Mouse (Mus musculus) heart, embryonic 12.5 days (tissue): ENCODE measurements around the gene Klhl12. TPM values are rescaled to one million over a fixed set of nuclear protein-coding genes. Genes with fewer than 3 reads are reported as not detected.

Source experiments
- ATAC-seq: fragments of 200-750 bp; cut with Nextera tagmentation; 2 replicates; pipeline ENCODE4 v1.8.0; 2017; ENCODE audit warnings: moderate TSS enrichment, moderate library complexity; ENCODE audit not compliant: insufficient number of reproducible peaks, low FRiP score
- H3K27ac ChIP-seq: fragments of 300-500 bp; sonication (generic); 2 replicates; pipeline ENCODE4 v1.5.1; 2016; ENCODE audit warnings: mild to moderate bottlenecking, moderate library complexity; ENCODE audit not compliant: poor library complexity, severe bottlenecking
- H3K27me3 ChIP-seq: fragments of 300-500 bp; sonication (generic); replicated peaks from 2 replicates; pipeline ENCODE4 v1.6.1; 2016; ENCODE audit warnings: mild to moderate bottlenecking, moderate library complexity
- H3K36me3 ChIP-seq: fragments of 300-500 bp; sonication (generic); 2 replicates; pipeline ENCODE4 v1.6.1; 2016; ENCODE audit warnings: mild to moderate bottlenecking, moderate library complexity
- H3K4me1 ChIP-seq: fragments of 300-500 bp; sonication (generic); replicated peaks from 2 replicates; pipeline ENCODE4 v1.6.1; 2016; ENCODE audit warnings: mild to moderate bottlenecking
- H3K4me2 ChIP-seq: fragments of 300-500 bp; sonication (generic); 2 replicates; pipeline ENCODE4 v1.6.1; 2016; ENCODE audit warnings: mild to moderate bottlenecking, moderate library complexity
- H3K4me3 ChIP-seq: fragments of 300-500 bp; sonication (generic); 2 replicates; pipeline ENCODE4 v1.5.1; 2016; ENCODE audit warnings: mild to moderate bottlenecking
- H3K9ac ChIP-seq: fragments of 300-500 bp; sonication (generic); 2 replicates; pipeline ENCODE4 v1.6.1; 2016; ENCODE audit warnings: mild to moderate bottlenecking, moderate library complexity
- H3K9me3 ChIP-seq: fragments of 300-500 bp; sonication (generic); replicated peaks from 2 replicates; pipeline ENCODE4 v1.6.1; 2016; ENCODE audit warnings: mild to moderate bottlenecking, moderate library complexity
- WGBS: fragments of 180-500 bp; shearing (Covaris S2); methylation state at CpG from one replicate; pipeline ENCODE4 v1.1.7; 2016; 5-methylcytosine and 5-hydroxymethylcytosine counted together
- polyA plus RNA-seq: library from polyadenylated mRNA; unstranded; fragments of >200 nt; fragmentation: Nextera tagmentation; extraction: Ambion mirVana; gene quantifications from 2 replicates; pipeline ENCODE4 v1.2.1, GENCODE M21; 2016

Klhl12 gene
- 18.8 and 20.4 TPM in 2 replicates for polyA plus RNA-seq

DNA sequence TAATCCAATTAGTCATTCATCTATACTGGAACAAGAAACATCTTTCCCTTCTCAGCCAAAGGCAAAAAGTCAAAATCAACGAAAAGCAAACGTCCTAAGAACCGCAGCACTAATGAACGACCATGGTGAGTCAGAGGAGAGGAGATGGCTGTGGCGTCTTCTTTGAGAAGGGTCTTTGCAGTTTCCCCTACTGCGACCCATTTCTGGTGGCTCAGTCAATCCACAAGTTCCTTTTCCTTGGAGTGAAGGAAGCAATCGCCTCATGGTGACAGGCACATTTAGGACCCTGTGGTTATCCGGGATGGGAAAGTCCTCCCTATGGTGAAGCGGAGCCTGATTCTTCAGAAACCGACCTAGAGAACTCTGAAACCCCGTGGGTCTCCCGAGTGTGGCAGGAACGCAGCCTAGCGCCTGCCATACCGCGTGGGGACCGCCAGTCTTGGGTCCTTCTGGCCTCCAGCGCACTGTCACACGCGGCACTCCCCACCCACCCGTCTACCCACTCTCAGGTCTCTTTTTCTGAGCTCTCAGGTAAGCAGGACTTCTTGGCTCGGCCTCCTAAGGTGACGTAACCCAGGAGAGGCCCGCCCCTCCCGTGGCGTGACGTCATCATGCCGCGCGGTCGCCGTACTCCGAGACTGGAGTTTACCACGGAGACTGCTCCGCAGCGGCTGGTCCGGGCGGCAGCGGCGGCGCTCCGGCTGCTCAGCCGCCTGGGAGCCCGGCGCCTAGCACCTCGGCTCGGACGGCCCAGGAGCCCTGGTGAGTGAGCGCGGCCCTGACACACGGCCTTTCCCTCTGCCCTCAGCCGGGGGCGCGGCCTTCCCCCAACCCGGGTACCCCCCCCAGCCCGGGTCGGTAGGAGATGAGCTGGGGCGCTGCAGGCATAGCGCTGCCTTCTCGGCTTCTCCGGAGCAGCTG lies at the start of gene Klhl12:
Gene Klhl12 (plus strand): TSS at position 628 of the 921 bp plus-strand sequence.
- Histone ChIP-seq H3K9ac (peak within 1 kb of the TSS; percentile 79), H3K4me2 (peak within 1 kb of the TSS; percentile 82), H3K36me3 (peaks cover 16% of the 10 kb centered on the region), H3K27me3 (no peaks in the 10 kb centered on the region), H3K4me1 (peaks cover 4% of the 10 kb centered on the region), H3K27ac (peak within 1 kb of the TSS; percentile 65), H3K9me3 (no peaks in the 10 kb centered on the region), H3K4me3 (peak within 1 kb of the TSS; percentile 72)
- under 1% methylated on average over 61 of the region's 61 CpGs for WGBS
- ATAC-seq: peak; percentile 97

DNA sequence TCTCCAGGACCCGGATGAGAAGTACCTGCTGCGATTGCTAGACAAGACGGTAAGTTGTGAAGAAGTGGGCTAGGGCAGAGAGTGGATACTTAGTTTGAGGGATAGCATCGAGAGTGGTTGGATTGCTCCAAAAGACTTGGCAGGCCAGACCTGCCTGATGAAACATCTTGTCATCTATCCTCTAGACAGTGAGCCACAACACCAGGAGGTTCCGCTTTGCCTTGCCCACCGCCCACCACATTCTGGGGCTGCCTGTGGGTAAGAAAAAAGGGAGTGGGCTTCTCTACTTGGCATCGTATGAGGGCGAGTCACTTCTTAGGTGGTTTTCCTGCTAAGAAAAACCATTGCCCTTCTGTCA lies 48.9 kb upstream of the Klhl12 start:
- ATAC-seq: peak; percentile 15; the same call in 1 of the 2 replicates
- peaks cover 7% of the 10 kb centered on the region for H3K4me1 ChIP-seq
- H3K27me3 ChIP-seq: no peaks in the 10 kb centered on the region
- 28% methylated on average over 8 of the region's 8 CpGs for WGBS
- H3K4me2 ChIP-seq: peak overlapping the region; percentile 88
- H3K36me3 ChIP-seq: peaks cover 40% of the 10 kb centered on the region
- peak overlapping the region; percentile 51; the same call in 1 of the 2 replicates for H3K27ac ChIP-seq
- H3K4me3 ChIP-seq: peak overlapping the region; percentile 82
- no peaks in the 10 kb centered on the region for H3K9me3 ChIP-seq
- H3K9ac ChIP-seq: peak overlapping the region; percentile 86

DNA sequence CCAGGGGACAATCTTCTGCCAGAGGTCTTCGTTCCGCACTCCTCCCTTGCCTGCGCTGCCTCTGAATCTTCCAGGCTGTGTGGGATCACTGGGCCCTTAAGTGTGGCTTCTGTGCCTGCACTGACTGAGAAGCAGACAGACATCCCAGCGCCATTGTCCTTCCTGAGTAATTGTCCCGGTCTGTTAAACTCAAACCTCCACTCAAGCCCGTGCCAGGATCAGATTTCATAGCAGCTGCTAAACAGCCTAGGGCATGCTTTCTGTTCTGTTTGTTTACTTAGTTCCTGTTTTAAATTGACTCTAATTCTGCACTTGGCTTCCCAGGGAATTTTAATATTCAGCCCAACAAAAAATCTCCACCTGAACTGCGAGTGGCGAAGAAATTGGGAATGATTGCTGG lies 47.3 kb upstream of the Klhl12 start:
- Histone ChIP-seq H3K4me1 (peaks cover 7% of the 10 kb centered on the region), H3K9ac (no peak overlapping the region), H3K27me3 (no peaks in the 10 kb centered on the region), H3K4me2 (no peak overlapping the region), H3K27ac (no peak overlapping the region), H3K36me3 (peaks cover 50% of the 10 kb centered on the region), H3K4me3 (no peak overlapping the region), H3K9me3 (no peaks in the 10 kb centered on the region)
- 89% methylated on average over 8 of the region's 8 CpGs for WGBS
- ATAC-seq: no peak

DNA sequence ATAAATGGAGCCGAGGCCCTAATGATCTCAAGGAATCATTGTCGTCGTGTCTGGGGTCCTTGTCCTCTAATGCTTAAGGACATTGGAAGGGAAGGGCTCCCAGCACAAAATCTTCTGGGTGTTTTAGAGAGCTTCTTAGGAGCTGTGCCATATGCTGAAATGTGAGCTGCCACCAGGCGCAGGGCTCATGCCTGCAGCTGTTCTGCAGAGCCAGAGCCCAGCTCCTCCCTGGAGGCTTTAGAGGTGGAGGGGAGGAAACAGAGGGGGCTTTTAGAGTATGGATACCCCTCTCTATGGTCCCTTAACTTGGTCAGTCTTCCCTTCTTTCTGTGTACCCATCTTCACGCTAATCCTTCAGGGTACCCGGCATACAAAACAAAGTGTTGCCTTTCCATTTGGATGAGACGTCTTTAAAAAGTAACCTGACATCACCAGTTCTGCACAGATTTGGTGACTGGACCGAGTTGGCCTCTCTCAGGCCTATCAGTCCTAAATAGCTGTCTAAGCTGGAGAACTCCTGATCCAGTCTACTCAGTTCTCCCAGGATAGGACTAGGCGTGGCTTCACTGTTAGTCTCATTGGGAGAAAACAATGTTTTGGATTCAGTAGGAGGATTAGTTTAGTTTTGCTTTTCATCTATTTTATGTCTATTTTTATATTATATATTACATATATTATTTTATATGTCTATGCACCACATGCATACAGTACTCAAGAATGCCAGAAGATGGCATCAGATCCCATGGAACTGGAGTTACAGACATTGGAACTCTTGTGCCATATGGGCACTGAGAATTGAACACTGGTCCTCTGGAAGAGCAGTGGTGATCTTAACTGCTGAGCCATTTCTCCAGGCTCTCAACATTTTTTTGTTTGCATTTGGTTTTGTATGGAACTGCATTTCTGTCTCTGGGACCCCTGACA lies 43.4 kb upstream of the Klhl12 start:
- Histone ChIP-seq H3K27ac (no peak overlapping the region), H3K4me2 (no peak overlapping the region), H3K27me3 (no peaks in the 10 kb centered on the region), H3K4me1 (peaks cover 18% of the 10 kb centered on the region), H3K36me3 (peaks cover 50% of the 10 kb centered on the region), H3K9ac (no peak overlapping the region), H3K4me3 (no peak overlapping the region), H3K9me3 (no peaks in the 10 kb centered on the region)
- no peak for ATAC-seq
- WGBS: 90% methylated on average over 9 of the region's 9 CpGs

DNA sequence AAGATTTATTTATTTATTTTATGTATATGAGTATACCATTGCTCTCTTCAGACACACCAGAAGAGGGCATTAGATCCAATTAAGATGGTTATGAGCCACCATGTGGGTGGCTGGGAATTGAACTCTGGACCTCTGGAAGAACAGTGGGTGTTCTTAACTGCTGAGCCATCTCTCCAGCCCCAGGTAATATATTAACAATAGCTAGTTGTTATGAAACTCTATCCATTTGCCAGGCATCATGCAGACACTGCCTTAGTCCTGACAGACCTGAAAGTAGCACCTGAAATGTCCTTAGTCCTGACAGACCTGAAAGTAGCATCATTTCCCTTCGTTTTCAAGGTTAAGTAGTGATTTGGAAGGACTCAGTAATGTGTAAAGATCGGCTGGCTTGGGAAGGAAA lies 41.3 kb upstream of the Klhl12 start:
- Histone ChIP-seq H3K9me3 (no peaks in the 10 kb centered on the region), H3K4me3 (no peak overlapping the region), H3K27ac (peak overlapping the region; percentile 91; the same call in 1 of the 2 replicates), H3K27me3 (no peaks in the 10 kb centered on the region), H3K9ac (no peak overlapping the region), H3K4me1 (peaks cover 38% of the 10 kb centered on the region), H3K36me3 (peaks cover 33% of the 10 kb centered on the region), H3K4me2 (no peak overlapping the region)
- ATAC-seq: no peak
- WGBS: 37% methylated on average over 2 of the region's 2 CpGs

DNA sequence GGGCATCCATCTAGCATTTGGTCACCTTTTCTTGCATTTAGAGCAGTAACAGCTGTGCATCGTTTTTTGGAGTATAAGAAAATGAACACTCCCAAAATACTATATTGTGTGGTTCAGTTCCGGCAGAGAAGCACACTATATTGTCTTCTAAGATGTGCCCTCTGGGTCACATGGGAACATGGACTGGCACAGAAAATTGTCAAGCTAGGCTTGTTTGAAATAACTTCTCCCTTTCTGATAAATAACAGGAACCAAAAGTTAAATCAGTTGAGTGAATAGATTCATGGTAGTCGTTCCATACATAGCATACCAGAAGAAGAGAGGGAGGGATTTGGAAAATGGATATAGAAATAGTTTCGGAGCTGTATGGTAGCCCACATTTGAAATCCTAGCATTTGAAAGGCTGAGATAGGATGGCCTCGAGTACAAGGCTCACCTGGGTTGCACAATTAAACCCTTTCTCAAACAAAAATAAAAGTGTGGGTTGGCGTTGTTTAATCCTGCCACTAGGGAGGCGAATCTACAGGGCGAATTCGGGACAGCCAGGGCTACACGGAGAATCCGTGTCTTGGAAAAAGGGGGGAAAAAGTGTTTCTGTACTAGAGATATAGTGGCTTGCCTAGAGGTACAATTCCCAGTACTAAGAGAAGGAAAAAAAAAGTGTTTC lies 40.7 kb upstream of the Klhl12 start:
- ATAC-seq: 0 out of 2 replicates have a peak, but pooled peaks have one; percentile 2
- Histone ChIP-seq H3K9ac (peak overlapping the region; percentile 59; the same call in 1 of the 2 replicates), H3K4me2 (peak overlapping the region; percentile 72), H3K4me1 (peaks cover 44% of the 10 kb centered on the region), H3K4me3 (peak overlapping the region; percentile 78), H3K27me3 (no peaks in the 10 kb centered on the region), H3K27ac (peak overlapping the region; percentile 91), H3K36me3 (peaks cover 27% of the 10 kb centered on the region), H3K9me3 (no peaks in the 10 kb centered on the region)
- 14% methylated on average over 11 of the region's 11 CpGs for WGBS

DNA sequence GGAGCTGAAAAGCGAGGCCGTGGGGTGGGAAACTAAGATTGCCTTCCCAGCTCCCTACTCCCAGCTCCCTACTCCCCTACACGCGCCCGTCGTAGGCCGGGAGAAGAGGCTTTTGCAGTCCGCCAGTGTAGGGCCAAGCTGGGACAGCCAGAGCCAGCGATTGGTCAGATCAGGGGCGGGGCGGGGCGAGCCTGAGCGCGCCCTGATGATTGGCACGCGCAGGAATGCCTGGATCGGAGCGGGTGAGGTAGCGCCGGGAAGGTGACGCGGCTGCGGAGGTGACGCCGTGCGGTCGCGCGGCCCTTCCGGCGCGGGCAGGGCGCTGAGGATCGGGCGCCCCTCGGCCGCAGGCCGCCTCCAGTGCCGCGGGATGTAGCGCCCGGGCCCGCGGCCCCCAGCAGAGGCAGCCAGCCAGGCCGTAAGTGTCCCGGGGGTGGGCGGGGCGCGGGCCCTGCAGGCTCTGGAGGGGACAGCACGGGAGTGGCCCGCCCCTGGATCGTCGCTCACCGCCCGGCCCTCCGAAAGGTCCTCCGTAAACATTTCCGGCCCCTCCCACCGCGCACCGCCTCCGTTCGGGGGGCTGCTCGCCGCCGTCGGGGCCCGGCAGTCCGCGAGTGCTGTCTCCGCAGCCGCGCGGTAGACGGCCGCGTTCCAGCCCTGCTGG lies 40.0 kb upstream of the Klhl12 start, which contains the start of gene Adipor1:
Gene Adipor1 (plus strand): TSS at position 211 of the 664 bp plus-strand sequence.
- Histone ChIP-seq H3K36me3 (peaks cover 21% of the 10 kb centered on the region), H3K9ac (peak within 1 kb of the TSS; percentile 94), H3K4me1 (peaks cover 51% of the 10 kb centered on the region), H3K9me3 (no peaks in the 10 kb centered on the region), H3K27ac (peak within 1 kb of the TSS; percentile 91), H3K27me3 (no peaks in the 10 kb centered on the region), H3K4me3 (peak within 1 kb of the TSS; percentile 78), H3K4me2 (peak within 1 kb of the TSS; percentile 72)
- WGBS: under 1% methylated on average over 73 of the region's 77 CpGs
- ATAC-seq: peak; percentile 99

DNA sequence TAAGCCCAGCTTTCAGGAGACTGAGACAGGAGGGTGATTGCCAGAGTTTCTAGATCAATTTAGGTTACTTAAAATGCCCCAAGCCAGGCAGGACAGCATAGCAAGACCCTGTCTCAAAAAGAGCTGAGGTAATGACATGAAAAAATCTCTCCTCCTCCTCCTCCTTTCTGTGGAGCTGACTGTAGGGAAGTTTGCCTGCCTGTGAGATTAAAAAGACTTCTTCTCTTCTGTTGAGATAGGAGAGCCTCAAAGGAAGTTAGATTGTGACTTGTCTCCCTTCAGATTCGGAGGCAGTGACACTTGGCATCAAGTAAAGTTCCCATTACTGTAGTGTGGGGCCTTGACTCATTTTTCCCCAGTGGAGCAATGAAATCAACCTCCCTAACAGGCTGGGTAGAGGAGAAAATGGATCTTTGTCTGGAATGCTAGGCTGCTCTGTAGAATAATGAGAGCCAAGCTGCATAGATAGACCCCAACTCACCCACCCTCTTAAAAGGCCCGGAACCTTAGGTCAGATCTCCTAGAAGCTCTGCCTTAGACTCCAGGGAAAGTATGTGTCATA lies 36.8 kb upstream of the Klhl12 start:
- 46% methylated on average over 2 of the region's 2 CpGs for WGBS
- peak overlapping the region; percentile 48; the same call in 1 of the 2 replicates for H3K27ac ChIP-seq

DNA sequence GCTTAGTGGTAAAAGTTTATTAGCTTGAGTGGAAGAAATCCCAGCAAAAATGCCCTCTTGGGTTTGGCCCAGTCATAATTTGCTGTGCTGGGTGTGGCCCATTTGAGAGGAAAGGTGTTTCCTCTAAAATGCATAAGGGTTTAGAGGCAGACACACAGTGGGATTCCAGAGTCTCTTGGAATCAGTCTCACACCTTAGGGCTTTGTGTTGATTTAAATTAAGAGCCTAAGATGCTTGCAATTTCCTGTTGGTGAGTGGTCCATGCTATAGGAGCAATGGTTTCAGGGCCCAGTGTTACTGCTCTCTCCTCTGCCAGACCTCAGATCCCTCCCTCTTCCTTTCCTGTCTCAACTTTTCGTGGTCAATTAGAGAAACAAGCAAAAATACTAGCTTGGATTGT lies 36.2 kb upstream of the Klhl12 start:
- WGBS: 32% methylated on average over 1 of the region's 1 CpGs
- H3K9ac ChIP-seq: 0 out of 2 replicates have a peak overlapping the region, but pooled peaks have one; percentile 10
- H3K4me3 ChIP-seq: no peak overlapping the region
- peak overlapping the region; percentile 48 for H3K27ac ChIP-seq
- H3K36me3 ChIP-seq: peaks cover 14% of the 10 kb centered on the region; the same call in 1 of the 2 replicates
- H3K9me3 ChIP-seq: no peaks in the 10 kb centered on the region
- no peak for ATAC-seq
- peaks cover 73% of the 10 kb centered on the region for H3K4me1 ChIP-seq
- H3K27me3 ChIP-seq: no peaks in the 10 kb centered on the region
- H3K4me2 ChIP-seq: peak overlapping the region; percentile 36

More for the DNA sequence above, 36.8 kb upstream of the Klhl12 start:
- Histone ChIP-seq H3K4me1 (peaks cover 72% of the 10 kb centered on the region), H3K9me3 (no peaks in the 10 kb centered on the region), H3K27me3 (no peaks in the 10 kb centered on the region), H3K36me3 (peaks cover 7% of the 10 kb centered on the region; the same call in 1 of the 2 replicates), H3K4me3 (no peak overlapping the region), H3K9ac (no peak overlapping the region), H3K4me2 (peak overlapping the region; percentile 36; the same call in 1 of the 2 replicates)
- ATAC-seq: no peak
